22 mouse cellular contexts compared by ENCODE assay signal in the genomic region with DNA sequence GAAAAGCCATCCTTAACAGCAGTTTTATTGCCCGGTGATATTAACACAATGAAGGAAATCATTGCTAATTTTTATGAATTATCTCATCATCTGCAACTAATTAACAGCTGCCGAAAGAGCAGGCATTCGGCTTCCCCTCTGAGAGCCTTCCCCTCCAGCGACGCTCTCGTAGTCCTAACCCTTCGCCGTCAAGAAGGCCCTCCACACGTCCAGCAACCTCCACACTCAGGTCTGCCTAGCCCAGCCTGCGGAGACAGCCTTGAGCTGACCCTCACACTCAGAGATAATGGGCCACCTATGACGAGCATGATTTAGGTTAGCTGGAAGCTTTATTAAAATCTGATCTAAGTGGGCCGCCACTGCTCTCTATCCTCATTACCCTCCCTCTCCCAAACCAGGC.
DNase-seq lines count a peak whose midpoint lies in the region; ATAC-seq lines count a peak whose summit lies in the region.
"Had no signal": no experiment of that assay in that cellular context is flagged by ENCODE, and none has a peak within 500 bp of the region (broad histone marks: within the 10 kb centered on the region; RNA-seq: fewer than 3 reads in every experiment).

No protein-coding gene starts in this region.

- no peak overlapping the region for H3K4me3 ChIP-seq in hindbrain, embryonic 14.5 days (replicated peaks; ENCODE audit: low read length)
- no peak overlapping the region for H3K4me3 ChIP-seq in hindbrain, embryonic 12.5 days
- no peak overlapping the region for H3K4me3 ChIP-seq in midbrain, embryonic 10.5 days
- no peak overlapping the region for H3K4me3 ChIP-seq in midbrain, embryonic 11.5 days (ENCODE audit: low read depth, low read length)
- no peak overlapping the region for H3K4me3 ChIP-seq in neural tube, embryonic 15.5 days (replicated peaks)
- H3K4me3 ChIP-seq: embryonic facial prominence, embryonic 12.5 days; embryonic facial prominence, embryonic 15.5 days; gastrocnemius, adult 2 months had no signal

- no peak overlapping the region for H3K9ac ChIP-seq in hindbrain, embryonic 14.5 days
- H3K9ac ChIP-seq in hindbrain, embryonic 12.5 days, result no peak overlapping the region
- H3K9ac ChIP-seq in midbrain, embryonic 11.5 days (ENCODE audit: low read length), result no peak overlapping the region
- H3K9ac ChIP-seq in neural tube, embryonic 15.5 days (replicated peaks), result no peak overlapping the region
- H3K9ac ChIP-seq: embryonic facial prominence, embryonic 12.5 days; embryonic facial prominence, embryonic 15.5 days; forebrain, postnatal 0 days had no signal

- H3K27me3 ChIP-seq in hindbrain, embryonic 14.5 days (ENCODE audit: control insufficient read depth, insufficient read depth, low read length), result no peaks in the 10 kb centered on the region
- peaks cover 12% of the 10 kb centered on the region; the same call in 1 of the 2 replicates for H3K27me3 ChIP-seq in hindbrain, embryonic 12.5 days
- H3K27me3 ChIP-seq in midbrain, embryonic 10.5 days (ENCODE audit: low read depth, poor library complexity, severe bottlenecking), result peaks cover 15% of the 10 kb centered on the region; the same call in 1 of the 2 replicates
- H3K27me3 ChIP-seq in midbrain, embryonic 11.5 days (ENCODE audit: control insufficient read depth, insufficient read depth, low read length), result no peaks in the 10 kb centered on the region
- 0 out of 2 replicates have a peak, but pooled peaks cover 2% of the 10 kb centered on the region for H3K27me3 ChIP-seq in neural tube, embryonic 15.5 days (replicated peaks)
- H3K27me3 ChIP-seq: embryonic facial prominence, embryonic 12.5 days had no signal

- 0 out of 2 replicates have a peak, but pooled peaks have one; percentile 31 for ATAC-seq in hindbrain, embryonic 14.5 days (ENCODE audit: low FRiP score)
- no peak for ATAC-seq in hindbrain, embryonic 12.5 days (ENCODE audit: low FRiP score)
- ATAC-seq in midbrain, embryonic 11.5 days (ENCODE audit: low FRiP score), result no peak
- peak; percentile 51; the same call in 1 of the 2 replicates for ATAC-seq in neural tube, embryonic 15.5 days (ENCODE audit: low FRiP score)
- ATAC-seq: CD4-positive, CD25-positive, alpha-beta regulatory T cell, adult 4 months; forebrain, embryonic 14.5 days; forebrain, postnatal 0 days; inflammation-experienced regulatory T-cells, adult 6 months; intestine, embryonic 16.5 days had no signal

- H3K9me3 ChIP-seq in hindbrain, embryonic 14.5 days (ENCODE audit: control insufficient read depth, low read length), result no peaks in the 10 kb centered on the region
- H3K9me3 ChIP-seq in hindbrain, embryonic 12.5 days (replicated peaks), result no peaks in the 10 kb centered on the region
- no peaks in the 10 kb centered on the region for H3K9me3 ChIP-seq in midbrain, embryonic 10.5 days (replicated peaks)
- H3K9me3 ChIP-seq in midbrain, embryonic 11.5 days (ENCODE audit: control insufficient read depth, low read length), result no peaks in the 10 kb centered on the region
- no peaks in the 10 kb centered on the region for H3K9me3 ChIP-seq in neural tube, embryonic 15.5 days (replicated peaks)
- H3K9me3 ChIP-seq: embryonic facial prominence, embryonic 12.5 days; embryonic facial prominence, embryonic 15.5 days had no signal

- H3K4me2 ChIP-seq in hindbrain, embryonic 14.5 days (replicated peaks), result no peak overlapping the region
- H3K4me2 ChIP-seq in hindbrain, embryonic 12.5 days (replicated peaks), result no peak overlapping the region
- no peak overlapping the region for H3K4me2 ChIP-seq in midbrain, embryonic 11.5 days
- H3K4me2 ChIP-seq in neural tube, embryonic 15.5 days, result no peak overlapping the region
- H3K4me2 ChIP-seq: embryonic facial prominence, embryonic 12.5 days; embryonic facial prominence, embryonic 15.5 days; heart, embryonic 11.5 days had no signal

- WGBS in hindbrain, embryonic 14.5 days, result 62% methylated on average over 12 of the region's 12 CpGs
- WGBS in hindbrain, embryonic 12.5 days, result 63% methylated on average over 12 of the region's 12 CpGs
- 81% methylated on average over 12 of the region's 12 CpGs for whole genome bisulfite sequencing in midbrain, embryonic 10.5 days
- WGBS in midbrain, embryonic 11.5 days, result 80% methylated on average over 12 of the region's 12 CpGs
- 49% methylated on average over 12 of the region's 12 CpGs for WGBS in neural tube, embryonic 15.5 days

- peak overlapping the region; percentile 23; the same call in 1 of the 2 replicates for H3K27ac ChIP-seq in hindbrain, embryonic 14.5 days
- no peak overlapping the region for H3K27ac ChIP-seq in hindbrain, embryonic 12.5 days
- H3K27ac ChIP-seq in midbrain, embryonic 10.5 days (replicated peaks), result peak overlapping the region; percentile 50; the same call in 1 of the 2 replicates
- H3K27ac ChIP-seq in midbrain, embryonic 11.5 days (ENCODE audit: low read depth, low read length), result no peak overlapping the region
- 0 out of 2 replicates have a peak overlapping the region, but pooled peaks have one; percentile 15 for H3K27ac ChIP-seq in neural tube, embryonic 15.5 days (replicated peaks)
- H3K27ac ChIP-seq: embryonic facial prominence, embryonic 12.5 days; embryonic facial prominence, embryonic 15.5 days; gastrocnemius, adult 2 months had no signal

- H3K4me1 ChIP-seq in hindbrain, embryonic 14.5 days (replicated peaks; ENCODE audit: control insufficient read depth, insufficient read depth, low read length), result peaks cover 20% of the 10 kb centered on the region
- H3K4me1 ChIP-seq in hindbrain, embryonic 12.5 days, result peaks cover 19% of the 10 kb centered on the region
- H3K4me1 ChIP-seq in midbrain, embryonic 10.5 days, result peaks cover 23% of the 10 kb centered on the region
- peaks cover 4% of the 10 kb centered on the region for H3K4me1 ChIP-seq in midbrain, embryonic 11.5 days (ENCODE audit: control insufficient read depth, insufficient read depth, low read length)
- peaks cover 35% of the 10 kb centered on the region for H3K4me1 ChIP-seq in neural tube, embryonic 15.5 days

- DNase-seq in hindbrain, embryonic 14.5 days (ENCODE audit: low spot score), result no peak
- DNase-seq in midbrain, embryonic 10.5 days (ENCODE audit: low spot score), result no peak
- DNase-seq in midbrain, embryonic 11.5 days (ENCODE audit: low spot score, missing footprints), result no peak
- DNase-seq in gastrocnemius, postnatal 4 days (ENCODE audit: low spot score in 2 of 2), result no peak
- DNase-seq: adrenal gland, adult 2 months; adrenal gland, postnatal 14 days; cerebellum, adult 11 months; cerebellum, adult 2 months; cerebellum, adult 9-11 months; cerebellum, postnatal 25 days; forebrain, postnatal 0 days; gastrocnemius, adult 2 months; gastrocnemius, postnatal 14 days had no signal

- H3K36me3 ChIP-seq in hindbrain, embryonic 14.5 days (replicated peaks; ENCODE audit: control insufficient read depth, insufficient read depth), result no peaks in the 10 kb centered on the region
- no peaks in the 10 kb centered on the region for H3K36me3 ChIP-seq in hindbrain, embryonic 12.5 days
- H3K36me3 ChIP-seq in midbrain, embryonic 10.5 days, result no peaks in the 10 kb centered on the region
- H3K36me3 ChIP-seq in midbrain, embryonic 11.5 days (ENCODE audit: control insufficient read depth, insufficient read depth, low read length), result no peaks in the 10 kb centered on the region
- H3K36me3 ChIP-seq in neural tube, embryonic 15.5 days, result no peaks in the 10 kb centered on the region
- H3K36me3 ChIP-seq: embryonic facial prominence, embryonic 12.5 days; embryonic facial prominence, embryonic 15.5 days had no signal

Comparison
In these comparisons a context has a peak if more than half of its experiments do, and no peak if none do; other contexts are left out.
1. ATAC-seq: peak in hindbrain, embryonic 14.5 days (single experiment) and neural tube, embryonic 15.5 days (single experiment); none in hindbrain, embryonic 12.5 days (single experiment) and midbrain, embryonic 11.5 days (single experiment).
2. H3K27ac ChIP-seq: peak in hindbrain, embryonic 14.5 days (single experiment), midbrain, embryonic 10.5 days (single experiment) and neural tube, embryonic 15.5 days (single experiment); none in hindbrain, embryonic 12.5 days (single experiment) and midbrain, embryonic 11.5 days (single experiment).